Mouse (Mus musculus): ENCODE measurements around the gene Nfam1.

GRCm38 (mm10) chr15:82984097-82984496 lies 49.0 kb downstream of the Nfam1 start:
- TF ChIP-seq CTCF (IDR thresholded peaks at IDR 0.05; ENCODE audit: extremely low read depth, insufficient read depth, insufficient read length, insufficient replicate concordance) (no peak), POLR2A (IDR thresholded peaks at IDR 0.05; ENCODE audit: low read depth, low read length) (no peak)
